Mouse (Mus musculus) B cell, adult 67 days (primary cell): ENCODE data around the gene 4930512M02Rik. TPM values are rescaled to one million over a fixed set of nuclear protein-coding genes. Genes with fewer than 3 reads are reported as not detected.

Source experiments
- total RNA-seq, 2 experiments: library from RNA; stranded (reverse); gene quantifications; 4 replicates each; pipeline ENCODE4 v1.2.4; 2023

4930512M02Rik gene
- not detected for total RNA-seq

GRCm38 (mm10) chr11:11627735-11628134 is at the start of gene 4930512M02Rik:
Gene 4930512M02Rik (minus strand): TSS chr11:11627835.

Other genes with a start within 250 kb of the 4930512M02Rik start
- 1 to 10 TPM; 5.0 to 5.6 TPM for gene Spata48, start 165.7 kb downstream of the 4930512M02Rik start, total RNA-seq
- gene Zpbp, start 165.4 kb downstream of the 4930512M02Rik start, total RNA-seq: 1 to 10 TPM in 1 of 2 experiments, under 1 TPM in 1; 0.92 to 2.3 TPM
- 100 to 1,000 TPM; 325 to 354 TPM for gene Ikzf1, start 57.2 kb upstream of the 4930512M02Rik start, total RNA-seq
- 1 to 10 TPM; 3.4 to 4.0 TPM for gene Fignl1, start 181.1 kb upstream of the 4930512M02Rik start, total RNA-seq